Mouse (Mus musculus): ENCODE data around the gene Gm49361.

- TF ChIP-seq POLR2A (IDR thresholded peaks at IDR 0.05; ENCODE audit: extremely low read depth, insufficient read depth, low read length): no peak
- no peak for TF ChIP-seq CTCF (IDR thresholded peaks at IDR 0.05; ENCODE audit: low read depth, low read length)
These were observed 55.2 kb downstream of the Gm49361 start for GRCm38 (mm10) chr14:57690681-57691080.
